Mouse (Mus musculus): ENCODE results near the gene Actr3.

Actr3 gene

DNA sequence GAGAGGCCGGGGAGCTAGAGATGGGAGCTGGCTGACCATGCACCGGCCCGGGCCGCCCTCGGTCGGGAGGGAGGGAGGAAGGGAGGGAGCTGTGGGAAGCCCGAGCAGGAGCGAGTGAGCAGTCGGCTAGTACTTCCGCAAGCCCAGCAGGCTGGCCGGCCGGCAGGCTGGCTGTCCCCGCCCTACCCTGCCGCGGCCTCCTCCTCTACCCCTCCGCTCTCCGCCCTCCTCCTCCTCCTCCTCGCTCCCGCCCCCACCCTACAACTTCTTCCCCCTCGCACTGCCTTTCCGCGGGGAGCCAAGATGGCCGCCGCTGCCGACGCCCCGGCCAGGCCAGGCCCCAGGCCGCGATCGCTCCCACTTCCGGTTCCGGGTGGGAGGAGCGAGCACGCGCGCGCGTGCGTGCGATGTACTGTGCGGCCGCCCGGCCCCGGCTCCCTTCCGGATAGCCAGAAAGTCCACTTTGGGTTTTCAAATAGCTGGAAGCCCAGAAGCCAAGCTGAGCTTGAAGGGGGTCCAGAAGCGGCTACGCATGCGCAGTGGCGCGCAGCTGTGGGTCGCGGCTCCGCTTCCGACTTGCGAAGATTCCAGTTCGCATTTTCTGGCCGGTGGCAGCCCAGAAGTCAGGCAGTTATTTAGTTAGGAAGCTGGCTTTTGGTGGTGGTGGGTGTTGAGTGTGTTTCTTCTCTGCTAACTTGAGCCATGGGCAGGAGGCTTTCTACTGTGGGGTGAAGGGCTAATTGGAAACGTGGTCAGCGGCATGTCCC, at the start of gene Actr3:
Gene Actr3 (minus strand): TSS at position 359 of the 767 bp plus-strand sequence.
- DNase-seq (ENCODE audit: extremely low spot score): peak; percentile 99

DNA sequence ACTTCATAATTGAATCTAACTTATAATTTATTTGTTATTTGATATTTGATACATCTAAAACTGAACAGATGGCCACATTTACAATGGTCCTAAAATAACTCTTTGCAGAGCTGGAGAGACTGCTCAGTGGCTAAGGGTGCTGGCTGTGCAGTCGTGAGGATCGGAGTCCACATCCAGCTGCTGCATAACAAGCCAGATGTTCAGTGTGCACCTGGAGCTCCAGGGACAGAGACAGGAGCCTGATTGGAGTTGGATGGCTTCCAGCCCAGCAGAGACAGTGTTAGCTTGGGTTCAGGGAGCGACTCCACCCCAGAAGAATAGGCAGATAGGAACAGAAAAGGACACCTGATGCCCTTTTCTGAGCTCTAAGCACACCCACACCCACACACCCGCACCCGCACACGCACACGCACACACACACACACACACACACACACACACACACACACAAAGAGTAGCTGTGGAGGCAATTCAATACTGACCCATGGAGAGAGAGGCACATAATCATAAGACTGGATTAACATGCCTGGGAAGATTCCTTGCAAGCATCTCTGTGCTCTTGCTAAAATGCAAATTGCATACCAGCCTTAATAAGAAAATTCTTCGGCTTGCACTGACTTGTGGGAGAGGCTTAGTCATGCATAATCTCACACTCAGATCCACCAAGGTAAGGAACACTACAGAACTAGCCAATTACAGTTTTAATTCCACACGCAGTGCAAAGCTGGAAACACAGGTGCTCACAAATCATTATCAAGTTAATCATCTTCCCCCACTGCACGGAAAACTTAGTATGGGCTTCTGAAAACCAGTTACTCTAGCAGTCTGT, 47.1 kb upstream of the Actr3 start:
- no peak for DNase-seq (ENCODE audit: extremely low spot score)

DNA sequence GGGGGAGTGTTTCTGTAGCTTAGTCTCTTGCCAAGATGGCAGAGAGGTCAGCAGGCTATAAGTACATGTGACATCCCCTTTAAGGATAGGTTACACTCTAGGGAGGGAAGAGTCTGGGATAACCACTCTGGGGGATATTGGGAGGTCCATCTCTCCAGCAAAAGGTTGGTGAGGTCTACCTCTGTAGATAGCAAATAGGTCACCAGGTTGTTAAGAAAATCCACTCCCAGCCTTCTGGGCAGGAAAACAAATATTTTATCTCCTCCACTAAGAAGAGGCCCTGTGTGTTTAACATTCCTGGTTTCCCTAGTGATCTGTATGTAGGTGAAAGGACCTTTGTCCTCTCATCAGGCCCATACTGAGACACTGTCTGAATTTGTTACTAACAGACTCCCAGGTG, 46.3 kb upstream of the Actr3 start:
- DNase-seq (ENCODE audit: extremely low spot score): no peak

DNA sequence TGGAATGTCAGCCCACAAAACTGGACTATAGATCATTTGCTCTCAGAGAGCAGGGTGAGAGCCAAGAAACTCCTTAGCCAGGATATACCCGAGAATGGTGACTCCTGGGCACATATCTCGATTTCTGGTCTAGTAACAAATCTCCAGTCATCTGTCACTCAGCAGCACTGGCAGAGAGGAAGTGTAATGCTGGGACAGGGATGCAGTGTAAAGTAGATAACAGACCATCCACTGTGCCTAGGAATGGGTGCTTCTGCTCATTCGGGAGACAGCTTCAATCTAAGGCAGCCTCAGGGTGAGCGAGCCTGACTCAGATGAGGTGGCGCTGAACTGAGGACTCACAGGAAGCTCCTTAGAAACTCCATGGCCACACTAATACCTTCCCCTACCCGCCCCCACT, 43.1 kb upstream of the Actr3 start:
- DNase-seq (ENCODE audit: extremely low spot score): no peak

DNA sequence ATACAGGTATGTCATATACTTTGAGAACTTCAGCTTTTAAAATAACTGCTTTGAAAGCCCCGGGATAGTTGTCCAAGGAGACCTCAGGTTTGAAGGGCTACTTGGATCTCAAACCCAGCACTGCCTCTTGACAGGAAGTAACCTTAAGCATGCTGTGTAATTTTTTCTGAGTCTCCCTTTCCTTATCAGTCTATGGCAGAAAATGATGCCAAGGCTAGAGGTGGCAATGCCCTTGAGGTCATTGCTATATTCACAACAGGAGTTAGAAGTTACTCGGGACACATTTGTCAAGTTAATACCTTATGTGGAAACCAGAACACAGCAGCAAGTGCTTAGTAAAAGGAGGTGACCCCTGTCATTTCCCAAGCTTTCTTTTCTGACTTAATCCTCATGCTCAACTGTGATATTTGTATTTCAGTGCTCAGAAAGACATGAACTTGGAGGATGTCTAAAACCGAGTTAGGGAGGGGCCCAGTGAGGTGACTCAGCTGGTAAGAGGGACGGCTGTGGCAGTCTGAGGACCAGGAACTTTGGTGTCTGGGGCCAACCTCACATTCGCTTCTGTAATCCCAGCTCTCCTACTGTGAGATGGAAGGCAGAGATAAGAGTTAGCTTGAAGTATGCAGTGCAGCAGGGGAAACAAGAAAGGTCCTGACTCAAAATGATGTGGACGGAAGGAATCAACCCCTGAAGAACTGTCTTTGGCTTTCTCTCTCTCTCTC, 40.6 kb upstream of the Actr3 start:
- DNase-seq (ENCODE audit: extremely low spot score): no peak

DNA sequence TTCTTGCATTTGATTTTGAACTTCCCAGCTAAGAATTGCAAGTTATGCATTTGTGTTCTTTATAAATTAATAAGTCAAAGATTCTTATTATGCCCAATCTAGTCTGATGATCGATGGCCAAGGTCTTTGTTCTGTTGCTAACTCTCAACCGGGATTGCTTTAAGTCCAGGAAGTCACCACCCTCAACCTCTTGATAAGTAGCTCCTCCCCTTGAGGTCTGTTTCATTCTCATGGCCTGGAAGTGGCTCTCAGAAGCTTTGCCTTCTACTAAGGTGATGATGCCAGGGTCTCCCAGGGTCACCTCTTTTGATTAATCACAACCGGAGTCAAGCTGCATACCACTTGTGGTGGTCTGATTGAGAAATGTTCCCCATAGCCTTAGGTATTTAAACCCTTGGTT, 38.3 kb upstream of the Actr3 start:
- no peak for DNase-seq (ENCODE audit: extremely low spot score)

DNA sequence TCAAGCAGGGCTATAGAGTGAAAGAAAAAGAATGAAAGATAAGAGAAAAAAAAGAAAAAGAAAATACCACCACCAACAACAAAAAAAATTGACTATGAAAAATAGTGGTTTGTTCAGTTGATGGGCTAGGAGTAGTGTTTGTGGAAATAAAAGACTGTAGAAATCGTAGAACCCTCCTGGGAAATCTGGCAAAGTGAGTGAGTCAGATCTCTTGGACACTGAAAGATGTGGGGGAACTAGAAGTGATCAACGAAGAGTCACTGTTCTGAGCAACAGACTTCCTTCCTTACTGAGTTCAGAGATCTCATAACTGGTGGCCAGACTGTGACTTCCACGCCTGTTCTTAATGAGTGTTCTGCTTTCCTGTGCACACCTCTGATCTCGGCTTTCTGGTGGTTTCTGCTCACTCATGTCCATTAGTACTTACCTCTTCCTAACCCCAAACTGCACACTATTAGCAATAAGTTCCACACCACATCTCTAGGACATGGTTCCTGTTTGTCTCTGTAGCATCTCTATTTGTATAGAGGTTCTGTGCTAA, 37.7 kb upstream of the Actr3 start:
- DNase-seq (ENCODE audit: extremely low spot score): no peak

DNA sequence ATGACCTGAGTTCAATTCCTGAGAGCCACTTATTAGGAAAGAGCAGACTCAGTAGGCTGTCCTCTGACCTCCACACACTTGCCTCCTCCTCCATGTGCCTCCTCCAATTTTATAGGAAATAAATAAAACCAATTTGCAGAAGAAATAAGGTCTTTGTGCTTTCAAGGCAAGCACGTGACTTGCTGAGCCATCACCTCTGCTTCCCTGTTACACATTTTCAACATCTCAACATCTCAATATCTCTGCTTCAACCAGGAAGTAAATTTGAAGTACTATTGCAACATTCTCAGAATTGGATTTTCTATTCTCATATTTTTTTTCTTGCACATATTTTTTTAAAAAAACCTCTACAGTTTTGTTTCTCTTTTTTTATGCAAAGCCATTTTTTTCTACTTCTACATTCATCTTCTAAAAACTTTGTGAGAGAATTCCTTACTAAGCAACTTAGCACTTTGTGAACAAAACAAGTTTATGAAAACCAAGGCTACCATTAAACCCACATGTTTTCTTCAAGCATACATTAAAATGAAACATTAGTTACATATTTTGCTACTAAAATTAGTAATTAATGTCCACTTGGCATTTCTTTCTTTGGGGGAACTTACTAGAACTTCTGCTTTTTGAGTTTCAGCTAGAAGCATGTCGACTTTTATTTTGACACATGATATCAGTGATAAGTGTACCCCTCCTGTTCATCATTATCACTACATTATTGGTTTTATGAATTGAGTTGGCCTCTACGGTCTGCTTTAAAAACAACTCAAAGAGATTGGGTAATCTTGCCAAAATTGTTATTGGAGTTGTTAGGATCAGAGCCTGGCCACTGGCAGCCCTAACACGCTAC, 35.5 kb upstream of the Actr3 start:
- no peak for DNase-seq (ENCODE audit: extremely low spot score)

DNA sequence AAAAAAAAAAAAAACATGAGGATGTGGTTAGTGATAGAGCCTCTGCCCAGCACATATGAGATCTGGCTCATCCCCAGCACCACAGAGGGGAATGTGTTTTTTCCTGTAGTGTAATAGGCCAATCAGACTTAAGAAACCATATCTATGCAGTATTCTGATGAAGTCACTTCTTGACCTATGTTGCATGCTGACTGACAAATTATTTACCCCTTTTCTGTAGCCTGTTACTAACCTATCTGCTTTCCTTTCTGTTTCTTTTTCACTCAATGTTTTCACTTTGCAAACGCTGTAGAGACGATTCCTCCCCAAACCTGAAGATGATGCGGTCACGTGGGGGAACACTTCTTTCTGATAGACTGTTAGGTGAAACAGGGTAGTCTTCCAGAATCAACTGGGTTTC, 32.4 kb upstream of the Actr3 start:
- DNase-seq (ENCODE audit: extremely low spot score): no peak

DNA sequence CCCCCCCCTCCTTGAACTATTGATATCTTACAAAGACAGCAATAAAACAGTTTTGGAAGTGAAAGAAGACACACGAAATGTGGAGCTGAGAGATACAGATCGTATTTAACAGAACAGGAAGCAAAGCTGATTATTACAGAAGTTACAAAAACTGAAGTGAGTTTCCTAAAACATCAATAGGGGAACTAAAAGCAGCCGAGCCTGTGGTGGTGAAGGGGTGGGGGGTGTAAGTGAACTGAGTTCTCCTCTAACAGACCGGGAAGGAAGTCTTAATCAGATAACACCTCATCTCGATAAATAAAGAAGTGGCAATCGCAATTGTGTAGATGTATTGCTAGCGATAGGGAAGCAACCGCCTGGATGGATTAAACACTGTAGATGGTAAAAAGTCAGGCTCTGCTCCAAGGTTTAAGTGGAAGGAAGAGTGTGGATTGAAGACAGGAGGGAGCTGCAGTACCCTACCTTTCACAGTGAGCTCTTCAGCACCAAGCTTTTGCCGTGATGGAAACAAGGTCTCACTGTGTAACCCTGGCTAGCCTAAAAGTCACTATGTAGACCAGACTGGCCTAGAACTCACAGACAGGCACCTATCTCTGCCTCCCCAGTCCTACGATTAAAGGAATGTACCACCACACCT, 31.2 kb upstream of the Actr3 start:
- no peak for DNase-seq (ENCODE audit: extremely low spot score)

DNA sequence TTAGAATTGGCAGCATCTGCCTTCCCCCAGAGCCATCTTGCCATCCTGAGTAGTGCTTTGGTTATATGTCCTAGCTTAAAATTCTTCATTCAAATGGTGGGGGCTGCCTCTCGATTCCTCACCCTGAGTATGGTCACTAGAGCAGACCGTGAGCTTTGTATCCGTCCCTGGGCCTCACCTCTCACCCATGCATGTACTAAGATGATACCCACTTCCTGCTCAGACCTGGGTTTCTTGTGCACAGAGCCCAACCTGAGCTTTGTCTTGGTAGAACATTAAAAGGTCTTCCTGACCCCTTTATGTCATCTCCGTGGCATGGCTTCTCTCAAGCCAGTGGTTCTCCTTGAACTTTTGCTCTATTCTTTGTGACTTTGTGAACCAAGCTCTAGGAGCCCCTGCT, 28.5 kb upstream of the Actr3 start:
- no peak for DNase-seq (ENCODE audit: extremely low spot score)

DNA sequence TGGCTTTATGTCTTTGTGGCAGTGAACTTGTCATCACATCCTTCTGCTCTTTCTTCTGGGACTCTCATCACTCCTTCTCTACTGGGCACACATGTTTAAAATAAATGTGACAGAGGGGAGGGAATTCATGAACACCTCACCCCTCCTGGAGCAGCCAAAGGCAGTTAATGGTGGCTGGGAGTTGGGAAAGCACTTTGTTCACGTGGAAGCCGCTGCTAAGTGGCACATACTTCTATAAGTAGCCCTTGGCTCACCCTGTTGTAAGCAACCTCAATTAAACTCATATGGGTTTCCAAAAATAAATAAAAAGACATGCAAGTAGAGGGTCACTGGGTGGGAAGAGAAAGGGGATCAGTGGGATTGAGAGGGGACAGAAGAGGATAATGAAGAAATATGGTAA, 27.8 kb upstream of the Actr3 start:
- no peak for DNase-seq (ENCODE audit: extremely low spot score)

DNA sequence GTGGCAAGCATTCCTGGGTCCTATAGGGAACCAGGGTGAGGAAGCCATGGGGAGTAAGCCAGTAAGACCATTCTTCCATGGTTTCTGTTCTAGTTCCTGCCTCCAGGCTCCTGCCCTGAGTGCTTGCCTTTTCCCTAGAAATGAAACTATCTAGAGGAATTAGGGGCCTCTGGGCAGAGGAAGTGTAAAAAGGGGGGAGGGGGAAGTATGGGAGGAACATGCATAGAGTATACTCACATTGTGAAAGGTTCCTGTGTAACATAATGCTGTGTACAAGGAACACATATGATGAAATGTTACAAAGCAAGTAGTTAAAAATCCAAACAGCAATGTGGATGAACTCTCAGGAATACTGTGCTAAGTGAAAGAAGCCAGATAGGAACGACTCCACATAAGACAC, 27.4 kb upstream of the Actr3 start:
- no peak for DNase-seq (ENCODE audit: extremely low spot score)

DNA sequence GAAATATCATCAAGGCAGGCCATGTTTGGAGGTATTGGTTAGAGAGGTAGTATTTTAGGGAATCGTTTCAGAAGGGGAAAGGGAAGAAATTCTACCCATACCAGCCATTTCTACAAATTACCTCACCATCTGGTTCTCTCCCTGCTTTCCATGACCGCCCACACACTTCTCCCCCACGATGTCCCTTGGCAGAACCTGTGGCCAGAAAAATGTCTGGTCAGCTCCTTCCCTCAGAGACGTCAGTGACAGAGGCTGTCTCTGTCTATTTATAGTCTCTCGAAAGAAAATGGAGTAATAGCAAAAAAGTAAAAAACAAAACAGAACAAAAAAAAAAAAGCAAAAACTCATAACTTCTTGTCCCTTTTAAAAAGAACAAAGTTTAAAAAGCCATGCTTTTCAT, 23.0 kb upstream of the Actr3 start:
- no peak for DNase-seq (ENCODE audit: extremely low spot score)

DNA sequence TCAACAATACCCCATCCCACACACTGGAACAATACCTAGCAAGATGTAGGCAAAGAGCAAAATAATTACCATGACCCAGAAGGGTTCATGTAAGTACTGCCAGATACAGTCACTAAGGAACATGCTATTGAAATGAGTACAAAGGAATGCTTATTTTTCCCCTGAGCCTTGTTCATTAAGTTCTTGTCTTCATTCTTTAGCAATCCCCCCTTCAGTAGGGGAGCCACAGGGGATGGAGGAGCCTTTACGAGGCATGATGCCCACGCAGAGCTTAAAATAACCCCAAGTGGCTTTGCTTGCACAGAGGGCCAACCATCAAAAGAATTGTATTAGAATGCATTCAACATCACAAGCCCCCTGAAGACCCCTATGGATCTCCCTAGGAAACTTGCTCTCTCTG, 19.6 kb upstream of the Actr3 start:
- DNase-seq (ENCODE audit: extremely low spot score): no peak

DNA sequence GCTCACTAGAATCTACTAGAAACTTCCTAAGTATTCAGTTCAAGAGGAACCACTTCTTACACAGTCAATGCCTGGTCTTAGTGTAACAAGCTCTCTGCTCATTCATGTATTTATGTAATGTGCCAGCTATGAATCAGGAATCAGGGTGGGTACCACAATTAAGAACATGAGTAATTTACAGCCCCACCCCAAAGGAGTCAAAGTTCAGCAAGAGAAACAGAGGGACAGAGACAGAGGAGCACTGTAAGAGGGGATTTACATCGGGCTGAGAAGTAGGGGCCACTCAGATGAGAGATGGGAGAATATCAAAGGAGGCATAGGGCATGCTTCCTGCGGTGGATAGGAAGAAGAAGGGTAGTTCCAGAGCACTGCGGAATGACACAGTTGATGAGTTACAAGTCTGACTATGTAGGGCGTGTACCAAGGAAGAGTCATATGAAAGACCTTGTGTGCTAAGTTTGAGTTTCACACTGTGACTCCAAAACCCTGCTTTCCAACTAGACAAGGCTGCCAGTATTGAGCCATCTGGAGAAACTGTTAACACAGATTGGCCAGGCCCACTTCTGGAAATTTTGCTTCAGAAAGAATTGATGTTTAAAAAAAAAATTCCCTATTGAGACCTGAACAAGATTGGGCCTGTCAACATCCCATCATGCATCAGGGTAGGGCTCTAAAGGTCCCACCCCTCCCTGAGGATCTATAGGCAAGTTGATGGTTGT, 14.9 kb upstream of the Actr3 start:
- no peak for DNase-seq (ENCODE audit: extremely low spot score)

DNA sequence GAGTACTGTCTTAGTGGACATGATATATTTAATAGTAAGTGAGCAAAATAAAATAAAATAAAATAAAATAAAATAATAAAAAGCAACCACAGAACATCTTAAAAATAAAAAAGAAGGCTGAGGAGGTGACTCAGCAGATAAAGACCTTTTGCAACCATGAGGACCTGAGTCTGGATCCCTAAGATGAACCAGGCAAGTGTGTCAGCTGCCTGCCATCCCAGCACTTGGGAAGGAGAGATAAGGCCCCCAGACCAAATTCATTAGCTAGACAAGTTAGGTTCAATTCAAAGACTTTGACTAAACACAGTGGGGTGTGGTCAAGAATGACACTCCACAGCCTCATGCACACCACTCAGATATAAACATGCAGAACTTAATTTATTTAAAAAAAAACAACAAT, 12.4 kb upstream of the Actr3 start:
- no peak for DNase-seq (ENCODE audit: extremely low spot score)

DNA sequence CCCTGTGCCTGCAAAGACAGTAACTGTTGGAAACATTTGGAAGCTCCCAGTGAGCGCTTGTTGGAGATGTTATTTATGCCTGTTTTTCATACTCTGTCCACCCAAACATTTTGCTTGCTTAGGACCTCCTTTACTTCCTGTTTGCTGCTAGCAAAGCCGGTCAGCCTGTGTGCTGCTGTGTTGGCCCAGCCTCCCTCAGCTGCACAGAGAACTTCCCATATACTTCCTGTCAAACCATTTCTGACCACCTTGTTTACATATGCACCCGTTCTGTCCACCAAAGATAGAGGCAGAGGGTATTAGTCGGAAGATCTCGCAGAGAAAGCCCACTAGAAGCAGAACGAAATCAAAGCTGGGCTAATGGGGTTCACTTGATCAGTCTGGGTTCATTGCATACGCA, 6.2 kb upstream of the Actr3 start:
- no peak for DNase-seq (ENCODE audit: extremely low spot score)

DNA sequence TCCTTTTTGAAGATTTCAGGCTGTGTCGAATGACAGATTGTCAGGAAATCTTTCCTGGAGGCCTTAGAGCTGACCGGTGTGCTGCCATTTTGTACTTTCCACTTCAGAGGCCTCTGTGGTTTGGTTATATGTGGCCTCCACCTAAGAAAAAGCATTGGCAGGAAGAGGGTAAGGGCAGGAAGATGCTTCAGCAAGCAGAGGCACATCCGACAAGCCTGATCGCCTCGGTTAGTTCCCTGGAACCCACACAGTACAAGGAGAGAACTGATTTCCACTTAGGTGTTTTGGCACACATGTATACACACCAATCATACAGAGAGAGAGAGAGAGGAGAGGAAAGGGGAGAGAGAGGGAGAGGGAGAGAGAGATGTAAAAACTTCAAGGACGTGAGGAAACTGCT, 5.7 kb upstream of the Actr3 start:
- no peak for DNase-seq (ENCODE audit: extremely low spot score)

DNA sequence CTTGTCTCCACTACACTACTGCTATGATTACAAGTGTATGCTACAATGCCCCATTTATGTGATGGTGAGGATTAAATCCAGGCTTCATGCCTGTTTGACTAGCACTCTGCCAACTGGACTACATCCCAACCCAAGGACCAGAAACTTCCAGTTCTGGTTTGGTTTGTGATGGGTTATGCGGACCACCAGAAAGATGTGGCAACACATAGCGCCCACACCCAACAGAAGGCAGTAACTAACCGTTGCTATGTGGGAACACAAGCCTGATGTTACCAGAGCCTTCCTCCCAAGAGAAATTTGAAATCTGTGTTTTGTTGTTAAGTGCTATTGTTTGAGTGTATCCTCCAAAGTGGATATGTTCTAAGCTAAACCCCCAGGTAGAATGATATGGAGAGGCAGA, 4.0 kb upstream of the Actr3 start:
- DNase-seq (ENCODE audit: extremely low spot score): no peak
